Mouse (Mus musculus) embryonic fibroblast, embryonic 13.5 days (primary cell): ENCODE data around the gene Mpp4.

Experiments
- CTCF ChIP-seq: IDR thresholded peaks from 2 replicates; pipeline ENCODE4 v1.5.1; 2011; ENCODE audit warnings: mild to moderate bottlenecking, control low read depth, low read length, moderate library complexity, borderline replicate concordance; ENCODE audit not compliant: insufficient read depth
- POLR2A ChIP-seq: IDR thresholded peaks from 2 replicates; pipeline ENCODE4 v1.6.1; 2011; ENCODE audit warnings: low read depth, mild to moderate bottlenecking, control low read depth, low read length, moderate library complexity

- TF ChIP-seq CTCF (no peak), POLR2A (no peak)
Measured at GRCm38 (mm10) chr1:59167654-59168425, 4.7 kb upstream of the Mpp4 start.
